Mouse (Mus musculus): Measurements from ENCODE around the gene Adra2c.

The Adra2c gene

DNA sequence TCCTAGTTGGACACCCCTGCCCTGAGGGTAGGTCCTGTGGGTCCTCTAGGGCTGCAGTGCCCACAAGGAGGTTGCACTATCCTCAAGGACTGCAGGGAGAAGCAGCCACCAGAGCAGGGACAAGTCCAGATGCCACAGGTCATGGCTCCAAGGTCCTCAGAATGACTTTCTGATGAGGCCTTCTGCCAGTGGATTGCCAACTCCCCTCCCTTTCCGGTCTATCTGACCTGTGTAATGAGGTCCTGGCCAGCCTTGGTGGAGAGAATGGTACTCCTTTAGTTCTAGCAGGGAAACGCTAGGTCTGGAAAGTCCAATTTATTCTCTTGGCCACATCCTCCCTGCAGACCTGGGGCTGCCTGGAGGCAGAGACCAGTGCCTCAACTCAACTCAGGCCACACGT, at the start of gene Adra2c:
Gene Adra2c (plus strand): TSS at position 301 of the 400 bp plus-strand sequence.
- DNase-seq: no peak

DNA sequence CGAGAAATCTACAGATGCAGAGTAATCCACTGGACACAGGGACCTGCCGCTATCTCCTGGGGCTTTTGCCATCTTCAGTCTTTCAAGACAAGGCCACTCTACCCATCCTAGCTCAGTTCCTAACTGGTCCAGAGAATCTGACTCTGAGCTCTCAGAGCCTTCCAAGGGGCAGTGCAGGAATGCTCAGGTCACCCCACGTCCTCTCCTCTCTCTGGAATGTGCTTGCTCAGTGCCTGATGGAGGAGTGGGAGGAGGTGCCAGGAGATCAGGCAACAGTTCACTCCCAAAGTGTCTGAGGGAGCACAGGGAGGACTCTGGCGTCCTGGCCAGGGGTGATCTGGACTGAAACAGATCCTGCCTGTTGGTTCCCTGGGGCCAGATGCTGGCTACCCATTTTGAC, 45.0 kb upstream of the Adra2c start:
- DNase-seq: peak in 1 of 2 experiments; percentile 16

DNA sequence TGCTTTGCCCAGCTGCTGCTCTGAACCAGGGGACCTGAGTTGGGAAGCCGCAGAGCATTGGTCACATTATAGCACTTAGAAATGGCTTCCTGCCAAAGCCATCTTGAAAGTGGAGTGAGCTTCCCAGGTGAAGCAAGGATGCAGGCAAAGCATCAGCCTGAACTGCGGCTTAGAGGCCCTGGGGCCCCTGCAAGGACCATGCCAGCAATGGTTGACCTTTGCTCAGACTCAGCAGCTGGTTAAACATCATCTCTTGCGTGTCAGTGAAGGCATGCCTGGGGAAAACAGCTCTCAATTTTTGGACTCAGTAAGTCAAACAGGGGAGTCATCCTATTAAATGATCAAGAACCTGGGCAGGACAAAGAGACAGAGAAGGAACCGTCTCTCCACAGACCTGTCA, 40.4 kb upstream of the Adra2c start:
- DNase-seq: peak; percentile 19 to 56

DNA sequence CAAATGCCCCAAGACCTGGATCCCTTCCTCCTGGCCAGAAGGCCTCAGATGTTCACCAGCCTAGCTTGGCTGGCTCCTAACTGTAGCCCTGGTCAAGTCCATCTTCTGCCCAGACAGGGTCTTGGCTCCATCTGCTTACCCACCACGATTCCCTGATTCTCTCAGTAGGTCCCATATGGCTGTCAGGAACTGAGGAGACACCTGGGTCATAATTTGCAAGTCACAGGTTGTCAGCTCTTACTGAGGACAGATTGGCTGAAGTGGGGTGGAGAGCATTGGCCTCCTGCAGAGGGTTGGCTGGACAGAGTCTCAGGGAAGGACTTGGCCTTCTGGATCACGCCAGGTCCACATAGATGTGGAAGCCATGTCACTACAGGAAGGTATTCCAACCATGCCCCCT, 39.5 kb upstream of the Adra2c start:
- no peak for DNase-seq

DNA sequence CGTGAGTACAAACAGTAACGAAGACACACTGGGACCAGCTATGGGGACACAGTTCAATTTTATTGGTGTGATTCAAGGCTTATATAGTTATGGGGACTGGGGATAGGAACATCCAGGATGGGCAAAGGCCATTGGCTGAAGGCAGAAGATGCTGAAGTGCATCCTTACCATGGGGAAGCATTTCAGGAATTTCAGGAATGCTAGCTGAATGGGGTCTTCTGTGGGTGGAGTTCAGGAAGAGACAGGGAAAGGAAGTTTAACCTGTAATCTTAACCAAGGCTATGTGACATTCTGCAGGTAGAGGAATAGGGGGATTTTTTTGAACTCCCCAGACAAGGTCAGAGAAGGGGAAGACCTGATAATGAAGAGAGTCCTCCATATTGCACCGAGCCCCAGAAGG, 36.6 kb upstream of the Adra2c start:
- DNase-seq: no peak

DNA sequence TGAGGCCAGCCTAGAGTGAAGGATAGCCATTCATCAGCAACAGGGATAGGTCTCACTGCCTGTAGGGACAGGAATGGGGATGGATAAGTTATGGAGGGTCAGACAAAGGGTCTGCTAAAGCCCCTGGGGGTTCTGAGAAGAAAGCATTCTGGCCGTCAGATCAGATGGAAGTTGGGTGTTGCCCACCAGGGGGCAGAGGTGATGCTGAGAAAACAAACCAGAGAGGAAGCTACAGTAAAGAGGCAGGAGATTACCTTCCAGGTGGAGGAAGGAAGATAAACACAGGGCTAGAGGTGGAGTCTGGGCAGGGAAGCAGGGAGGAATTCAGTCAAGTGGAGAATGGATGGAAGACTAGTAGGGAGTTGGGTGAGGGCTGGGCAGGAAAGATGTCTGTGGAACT, 33.9 kb upstream of the Adra2c start:
- DNase-seq: peak in 1 of 2 experiments; percentile 66

DNA sequence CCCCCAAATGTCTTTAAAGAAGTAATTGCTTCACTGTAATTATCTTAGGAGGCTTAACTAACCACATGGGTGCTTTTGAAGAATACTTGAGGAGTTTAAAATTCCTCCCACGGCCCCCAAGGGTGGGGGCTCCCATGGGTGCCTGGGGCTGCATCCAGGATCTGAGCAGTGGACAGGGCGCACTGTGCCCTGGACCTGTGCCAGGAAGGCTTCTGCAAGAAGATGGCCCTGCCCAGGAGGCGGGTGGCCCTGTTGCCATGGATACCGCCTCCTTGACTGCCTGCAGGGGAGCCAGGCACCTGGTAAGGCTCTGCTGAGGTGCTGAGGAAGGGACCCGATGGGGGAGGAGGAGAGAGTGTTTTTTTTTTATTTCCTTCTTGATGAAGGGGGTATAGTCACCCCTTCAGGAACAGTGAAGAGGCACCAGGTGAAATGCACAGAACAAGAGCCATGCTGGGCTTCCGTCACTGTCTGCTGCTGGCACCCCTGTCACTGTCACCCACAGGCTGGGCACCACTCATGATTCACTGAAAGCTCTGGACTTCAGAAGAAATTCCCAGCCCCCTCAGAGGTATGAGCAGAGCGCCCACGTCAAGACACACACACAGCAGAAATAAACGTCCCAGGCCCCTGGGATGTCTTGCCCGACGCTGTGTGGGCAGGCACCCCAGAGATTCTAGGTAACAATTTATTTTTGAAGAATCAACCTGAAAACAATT, 32.4 kb upstream of the Adra2c start:
- DNase-seq: peak in 1 of 2 experiments; percentile 47

DNA sequence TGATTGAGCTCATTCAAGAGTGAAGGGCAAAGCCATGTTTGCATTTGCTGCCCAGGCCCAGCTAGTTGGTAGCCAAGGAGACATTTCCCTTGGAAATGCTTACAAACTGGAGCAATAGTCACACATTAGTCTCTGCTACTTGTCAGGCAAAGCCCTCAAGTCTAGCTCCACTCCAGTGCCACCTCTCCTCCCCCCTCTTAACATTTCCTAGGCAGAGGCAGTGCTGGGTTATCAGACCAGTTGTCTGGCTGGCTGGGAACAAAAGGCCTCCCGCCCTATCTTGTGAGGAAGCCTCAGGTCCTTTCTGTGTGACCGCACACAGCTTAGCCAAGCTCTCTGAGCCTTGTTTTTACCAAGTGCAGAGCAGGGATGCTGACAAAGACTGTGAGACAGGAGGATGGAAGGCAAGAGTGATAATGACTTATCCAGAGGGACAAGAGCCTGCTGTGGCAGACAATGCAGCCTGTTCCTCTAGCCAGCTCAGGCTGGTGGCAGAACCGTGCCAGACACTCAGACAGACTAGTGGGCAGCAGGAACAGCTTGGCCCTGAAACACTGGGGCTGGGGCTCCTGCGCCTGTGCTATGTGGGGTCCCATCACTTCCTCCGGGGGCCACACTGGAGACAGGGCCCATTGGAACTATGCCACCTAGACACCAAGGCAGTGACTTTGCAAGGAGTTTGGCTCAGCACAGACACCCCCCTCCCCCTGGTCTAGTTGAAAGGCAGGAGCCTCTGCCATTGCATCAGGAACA, 23.0 kb upstream of the Adra2c start:
- DNase-seq: no peak

DNA sequence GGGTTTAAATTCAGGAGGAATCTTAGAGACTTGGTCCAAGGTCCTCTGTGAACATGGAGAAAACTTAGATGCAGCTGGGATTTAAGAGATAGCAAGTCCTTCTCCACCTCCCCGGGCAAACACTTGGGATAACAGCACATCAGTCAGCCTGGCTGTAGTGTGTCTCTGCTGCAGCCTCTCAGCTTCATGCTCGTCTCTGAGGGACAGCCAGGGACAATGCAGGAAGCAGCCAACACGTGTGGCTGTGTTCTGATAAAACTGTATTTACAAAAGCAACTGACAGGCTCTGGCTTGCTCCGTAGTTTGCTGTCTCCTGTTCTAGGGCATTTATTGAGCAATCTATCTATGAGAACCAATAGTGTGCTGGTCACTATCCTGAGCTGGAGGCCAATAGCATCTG, 14.4 kb upstream of the Adra2c start:
- DNase-seq: no peak

DNA sequence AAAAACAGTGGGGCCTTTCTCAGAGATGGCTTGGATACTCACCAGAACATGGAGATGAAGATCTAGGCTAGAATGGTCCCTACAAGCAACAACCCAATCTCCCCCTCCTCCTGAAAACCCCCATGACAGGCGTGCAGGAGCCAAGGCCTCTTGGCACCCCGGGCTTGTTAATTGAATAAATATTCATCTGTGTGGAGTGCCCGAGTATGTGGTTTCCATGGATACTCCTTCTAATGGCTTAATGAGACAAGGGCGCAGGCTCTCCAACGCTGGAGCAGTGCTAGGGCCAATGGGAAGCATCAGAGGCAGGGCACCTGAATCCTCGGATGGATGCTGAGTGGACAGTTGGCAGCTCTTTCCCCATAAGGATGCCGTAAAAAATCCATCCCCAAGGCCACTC, 10.6 kb upstream of the Adra2c start:
- DNase-seq: no peak

DNA sequence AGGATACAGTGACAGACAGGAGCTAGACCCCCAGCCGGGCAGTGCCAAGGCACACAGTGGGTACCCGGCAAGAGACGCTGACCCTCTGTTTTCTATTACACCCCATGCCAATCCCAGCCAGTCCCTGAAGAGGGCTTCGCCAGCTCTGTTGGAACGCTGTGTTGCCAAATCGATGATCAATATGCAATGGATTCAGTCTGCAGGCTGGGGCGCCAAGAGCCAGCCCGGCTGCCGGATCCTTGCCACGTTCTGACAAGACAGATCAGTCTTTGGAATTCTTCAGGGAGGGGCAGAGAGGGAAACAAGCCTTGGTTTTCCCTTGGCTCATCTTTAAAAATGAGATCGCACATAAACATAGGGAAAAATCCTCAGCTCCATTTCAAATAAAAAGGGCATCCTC, 2.8 kb upstream of the Adra2c start:
- DNase-seq: no peak

DNA sequence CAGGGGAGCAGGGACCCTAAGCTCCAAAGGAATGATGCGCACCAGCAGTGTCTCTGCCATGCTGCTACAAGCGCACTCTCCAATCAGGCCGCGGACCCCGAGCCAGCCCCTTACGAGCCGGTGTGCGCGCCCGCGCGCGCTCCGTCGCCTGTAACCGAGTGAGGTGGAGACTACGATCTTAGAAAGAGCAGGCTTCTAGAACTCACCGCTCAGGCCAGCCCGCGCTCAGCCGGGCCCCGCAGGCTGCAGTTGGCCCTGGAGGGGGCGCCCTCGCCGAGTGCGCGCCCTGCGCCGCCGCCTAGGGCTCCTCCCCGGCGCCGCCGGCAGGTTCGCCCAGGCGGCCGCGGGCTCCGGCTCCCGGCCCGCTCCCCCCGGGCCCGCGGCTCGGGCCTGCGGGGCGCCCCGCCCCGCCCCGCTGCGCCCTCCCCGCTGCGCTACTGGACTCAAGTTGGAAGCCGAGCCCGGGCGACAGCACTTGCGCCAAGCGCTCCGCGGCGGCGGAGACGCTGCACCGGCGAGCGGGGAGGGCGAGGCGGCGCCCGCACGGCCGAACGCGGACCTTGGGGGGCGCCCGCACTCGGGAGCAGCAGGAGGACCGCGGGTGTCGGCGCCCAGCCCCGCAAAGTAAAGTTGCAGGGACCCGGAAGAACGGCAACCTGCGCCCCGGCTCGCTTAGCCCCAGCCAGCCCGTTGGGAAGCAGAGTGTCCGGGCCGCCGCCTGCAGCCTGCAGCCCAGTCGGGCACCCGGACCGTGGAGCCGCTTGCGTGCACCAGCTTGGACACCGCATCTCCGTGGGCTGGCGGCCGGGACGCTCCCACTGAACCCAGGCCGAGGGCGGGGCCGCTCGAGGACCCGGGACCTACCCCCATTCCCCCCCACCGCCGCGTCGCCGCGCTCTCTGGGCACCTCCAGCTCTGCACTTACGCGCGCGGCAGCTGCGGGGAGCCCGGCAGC, 899 bp downstream of the Adra2c start:
- DNase-seq: peak in 1 of 2 experiments; percentile 48

DNA sequence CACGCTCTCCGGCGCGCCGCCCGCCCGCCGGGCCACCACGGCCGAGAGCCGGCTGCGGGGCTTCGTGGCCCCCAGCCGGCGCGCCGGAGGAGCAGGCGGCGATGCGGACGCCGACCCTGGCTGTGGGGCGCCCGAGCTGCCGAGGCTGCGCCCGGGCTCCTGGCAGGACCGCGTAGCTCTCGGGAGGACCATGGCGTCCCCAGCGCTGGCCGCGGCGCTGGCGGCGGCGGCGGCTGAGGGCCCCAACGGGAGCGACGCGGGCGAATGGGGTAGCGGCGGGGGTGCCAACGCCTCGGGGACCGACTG, 1.5 kb downstream of the Adra2c start:
- DNase-seq: no peak

DNA sequence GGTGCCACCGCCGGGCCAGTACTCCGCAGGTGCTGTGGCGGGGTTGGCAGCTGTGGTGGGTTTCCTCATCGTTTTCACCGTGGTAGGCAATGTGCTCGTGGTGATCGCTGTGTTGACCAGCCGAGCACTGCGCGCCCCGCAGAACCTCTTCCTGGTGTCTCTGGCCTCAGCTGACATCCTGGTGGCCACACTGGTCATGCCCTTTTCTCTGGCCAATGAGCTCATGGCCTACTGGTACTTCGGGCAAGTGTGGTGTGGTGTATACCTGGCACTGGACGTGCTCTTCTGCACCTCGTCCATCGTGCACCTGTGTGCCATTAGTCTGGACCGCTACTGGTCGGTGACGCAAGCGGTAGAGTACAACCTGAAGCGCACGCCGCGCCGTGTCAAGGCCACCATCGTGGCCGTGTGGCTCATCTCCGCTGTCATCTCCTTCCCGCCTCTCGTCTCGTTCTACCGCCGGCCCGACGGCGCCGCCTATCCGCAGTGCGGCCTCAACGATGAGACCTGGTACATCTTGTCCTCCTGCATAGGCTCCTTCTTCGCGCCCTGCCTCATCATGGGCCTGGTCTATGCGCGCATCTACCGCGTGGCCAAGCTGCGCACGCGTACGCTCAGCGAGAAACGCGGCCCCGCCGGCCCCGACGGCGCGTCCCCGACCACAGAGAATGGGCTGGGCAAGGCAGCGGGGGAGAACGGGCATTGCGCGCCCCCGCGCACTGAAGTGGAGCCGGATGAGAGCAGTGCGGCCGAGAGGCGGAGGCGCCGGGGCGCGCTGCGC, 2.1 kb downstream of the Adra2c start:
- DNase-seq: peak in 1 of 2 experiments; percentile 21

DNA sequence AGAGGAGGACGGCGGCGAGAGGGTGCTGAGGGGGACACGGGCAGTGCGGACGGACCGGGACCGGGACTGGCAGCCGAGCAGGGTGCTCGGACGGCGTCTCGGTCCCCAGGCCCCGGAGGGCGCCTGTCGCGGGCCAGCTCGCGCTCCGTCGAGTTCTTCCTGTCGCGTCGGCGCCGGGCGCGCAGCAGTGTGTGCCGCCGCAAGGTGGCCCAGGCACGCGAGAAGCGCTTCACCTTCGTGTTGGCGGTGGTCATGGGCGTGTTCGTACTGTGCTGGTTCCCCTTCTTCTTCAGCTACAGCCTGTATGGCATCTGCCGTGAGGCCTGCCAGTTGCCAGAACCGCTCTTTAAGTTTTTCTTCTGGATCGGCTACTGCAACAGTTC, 2.7 kb downstream of the Adra2c start:
- DNase-seq: peak in 1 of 2 experiments; percentile 7

DNA sequence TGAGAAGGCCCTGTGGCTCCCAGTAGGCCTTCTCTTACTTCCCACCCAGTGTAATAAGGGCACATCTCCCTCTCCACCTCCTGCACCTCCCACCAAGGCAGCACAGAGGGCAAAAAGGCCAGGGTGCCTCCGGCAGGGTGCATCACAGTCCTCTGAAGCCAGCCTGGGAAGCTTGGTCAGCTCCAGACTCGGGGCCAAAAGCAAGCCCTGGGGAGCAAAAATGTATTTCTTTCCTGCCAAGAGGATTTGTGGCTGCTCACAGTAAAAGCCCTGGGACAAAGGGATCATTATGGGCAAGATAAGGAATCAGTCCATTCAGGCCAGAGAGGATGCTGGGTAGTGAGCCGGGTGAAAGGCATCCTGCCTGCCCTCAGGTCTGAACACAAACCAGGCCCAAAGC, 7.2 kb downstream of the Adra2c start:
- no peak for DNase-seq

DNA sequence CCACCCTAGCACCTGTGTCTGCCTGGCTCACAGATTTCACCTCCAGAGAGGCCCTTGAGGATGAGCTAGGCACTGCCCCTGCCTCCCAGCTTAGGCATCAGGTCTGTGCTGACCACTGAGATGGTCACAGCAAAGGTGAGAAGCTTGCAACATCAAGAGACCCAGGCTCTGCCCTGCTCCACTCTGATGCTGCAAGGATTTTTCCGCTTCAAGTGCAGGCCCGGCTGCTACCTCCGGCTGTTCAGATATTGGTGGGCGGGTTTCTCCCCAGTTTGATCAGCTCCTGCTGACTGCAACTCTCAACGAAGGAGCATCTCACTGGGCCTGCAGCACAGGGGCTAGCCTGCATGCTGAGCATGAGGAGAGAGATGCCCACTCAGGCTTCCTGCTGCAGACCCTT, 8.1 kb downstream of the Adra2c start:
- no peak for DNase-seq

DNA sequence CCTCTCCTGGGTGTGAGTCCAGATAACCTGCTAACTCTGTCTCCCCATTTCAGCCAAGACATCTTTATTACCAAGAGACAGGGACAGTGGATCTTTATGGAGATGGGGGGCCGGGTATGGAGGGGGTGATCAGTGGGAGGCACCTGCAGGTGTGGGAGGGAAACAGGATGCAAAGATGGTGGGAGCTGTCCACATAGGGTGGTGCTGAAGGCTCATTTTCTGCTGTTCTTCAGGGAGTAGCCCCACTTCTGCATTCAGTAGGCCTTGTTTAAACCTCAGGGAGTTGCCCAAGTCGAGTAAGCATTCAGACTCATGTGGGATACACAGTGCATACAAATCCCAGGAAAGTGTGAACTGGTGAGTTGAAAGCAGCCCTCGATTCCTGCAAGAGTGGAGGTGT, 21.5 kb downstream of the Adra2c start:
- peak in 1 of 2 experiments; percentile 63 for DNase-seq

DNA sequence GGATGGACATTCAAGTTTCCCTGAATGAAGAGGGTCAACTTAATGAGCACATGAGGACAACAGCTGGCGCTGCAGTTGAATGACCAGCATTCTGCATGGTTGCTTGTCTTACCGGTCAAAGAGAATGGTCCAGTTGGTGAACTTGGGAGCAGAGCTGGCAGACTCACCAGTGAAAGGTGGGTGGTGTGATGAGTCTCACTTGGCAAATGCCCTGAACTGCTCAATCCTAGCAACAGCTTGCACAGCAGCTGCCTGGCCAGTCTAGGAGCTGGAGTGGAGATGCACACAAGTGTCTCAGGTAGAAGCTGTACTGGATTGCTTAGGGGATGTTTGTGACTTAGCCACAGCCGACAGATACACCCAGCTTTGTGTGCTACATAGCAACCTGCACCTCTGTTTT, 26.1 kb downstream of the Adra2c start:
- DNase-seq: no peak

DNA sequence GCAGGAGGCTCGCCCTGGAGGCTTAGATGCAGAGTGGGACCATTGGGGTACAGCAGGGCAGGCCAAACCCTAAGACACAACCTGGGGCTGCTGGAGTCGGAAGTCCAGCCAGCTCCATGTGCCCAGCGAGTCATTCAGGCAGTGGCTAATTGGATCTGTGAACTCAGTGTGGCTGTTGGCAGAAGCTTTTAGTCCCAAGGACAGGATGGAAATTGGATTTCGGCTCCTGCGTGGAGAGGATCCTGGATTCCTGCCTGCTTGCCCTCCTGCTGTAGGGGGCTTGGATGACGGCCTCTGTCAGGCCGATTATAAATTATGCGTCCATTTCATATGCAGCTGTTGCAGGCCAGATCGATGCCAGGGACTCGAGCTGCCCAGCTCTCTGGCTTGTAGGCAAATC, 27.2 kb downstream of the Adra2c start:
- no peak for DNase-seq

DNA sequence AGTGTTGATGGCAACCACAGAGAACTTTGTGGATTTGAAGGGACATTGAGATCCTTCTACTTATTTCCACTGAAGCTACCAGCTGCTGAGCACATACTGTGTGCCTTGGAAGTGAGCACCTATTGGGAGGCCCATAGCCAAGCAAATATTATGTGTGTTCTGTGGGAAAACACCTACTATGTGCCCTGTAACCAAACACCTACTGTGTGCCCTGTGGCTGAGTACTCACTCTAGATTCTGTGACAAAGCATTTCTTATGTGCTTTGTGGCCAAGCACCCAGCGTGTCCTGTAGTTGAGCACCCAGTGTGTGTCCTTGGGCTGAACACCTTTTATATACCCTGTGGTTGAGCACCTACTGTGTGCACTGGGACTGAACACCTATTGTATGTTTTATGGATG, 28.6 kb downstream of the Adra2c start:
- no peak for DNase-seq

DNA sequence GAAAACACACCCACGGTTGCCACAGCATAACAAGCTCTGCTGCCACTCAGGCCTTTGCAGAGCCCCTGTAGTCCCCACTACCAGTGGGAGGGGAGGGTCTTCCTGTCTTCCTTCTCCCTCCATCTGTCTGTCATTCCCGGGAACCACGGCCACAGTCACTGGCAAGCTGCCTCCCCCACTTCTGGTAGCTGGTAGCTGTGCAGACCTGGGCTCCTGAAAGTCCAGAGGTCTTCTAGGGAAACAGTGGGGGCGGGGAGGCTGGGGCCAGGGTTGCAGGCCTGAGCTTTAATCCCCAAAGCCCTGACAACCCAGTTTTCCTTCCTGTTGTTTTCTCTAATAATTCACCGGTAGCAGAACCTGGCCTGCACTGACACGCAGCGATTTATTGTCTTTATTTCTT, 31.7 kb downstream of the Adra2c start:
- DNase-seq: peak; percentile 11 to 53
